Mouse (Mus musculus): Measurements from ENCODE around the gene Gm20388.

Gene Gm20388

DNA sequence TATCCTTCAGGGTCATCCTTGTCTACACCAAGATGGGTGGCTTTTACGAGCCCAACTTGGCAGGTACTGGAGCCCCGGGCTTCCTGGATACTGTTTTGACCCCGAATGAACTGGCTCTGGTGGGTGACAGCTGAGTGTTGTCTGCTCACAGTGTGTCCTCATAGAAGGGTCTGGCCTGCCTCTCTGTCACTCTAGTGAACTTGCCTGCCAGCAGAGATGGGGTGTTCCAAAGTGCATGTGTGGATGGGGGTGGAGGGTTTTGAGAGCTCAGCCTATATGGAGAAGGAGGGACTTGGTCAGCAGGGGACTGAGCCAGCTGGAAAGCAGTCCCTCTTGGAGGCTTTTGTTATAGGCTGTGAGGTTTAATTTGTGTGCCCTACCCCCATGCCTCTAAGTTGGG is 291.9 kb downstream of the Gm20388 start:
- DNase-seq (ENCODE audit: low spot score in 2 of 2) = no peak

DNA sequence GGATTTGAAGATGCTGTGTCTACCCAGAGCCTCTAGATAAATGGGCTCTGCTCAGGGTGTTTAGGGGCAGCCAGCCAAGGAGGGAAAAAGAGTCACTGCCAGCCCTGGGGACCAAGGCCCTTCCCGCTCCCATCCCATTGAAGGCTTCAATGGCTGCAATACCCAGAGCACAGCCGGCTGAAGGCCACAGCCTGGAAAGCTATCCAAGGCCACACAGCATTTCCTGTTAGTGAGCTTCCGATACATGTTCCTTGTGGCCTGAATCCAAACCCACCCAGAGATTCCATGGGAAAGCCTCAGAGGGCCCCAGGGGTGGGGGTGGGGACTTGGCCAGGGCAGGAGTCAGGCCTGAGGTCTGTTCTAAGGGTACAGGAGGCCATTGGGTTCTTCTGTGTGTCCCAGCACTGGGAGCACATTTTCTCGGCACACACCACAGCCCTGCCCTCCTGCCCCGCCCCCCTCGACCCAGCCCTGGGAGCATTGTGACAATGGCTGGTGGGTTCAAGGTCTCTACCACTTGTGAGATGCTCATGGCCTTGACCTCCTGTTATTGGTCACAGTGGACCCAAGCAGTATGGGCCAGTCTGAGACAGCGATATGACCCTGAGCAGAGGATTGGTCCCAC is 294.2 kb downstream of the Gm20388 start:
- DNase-seq (ENCODE audit: low spot score in 2 of 2) = no peak

DNA sequence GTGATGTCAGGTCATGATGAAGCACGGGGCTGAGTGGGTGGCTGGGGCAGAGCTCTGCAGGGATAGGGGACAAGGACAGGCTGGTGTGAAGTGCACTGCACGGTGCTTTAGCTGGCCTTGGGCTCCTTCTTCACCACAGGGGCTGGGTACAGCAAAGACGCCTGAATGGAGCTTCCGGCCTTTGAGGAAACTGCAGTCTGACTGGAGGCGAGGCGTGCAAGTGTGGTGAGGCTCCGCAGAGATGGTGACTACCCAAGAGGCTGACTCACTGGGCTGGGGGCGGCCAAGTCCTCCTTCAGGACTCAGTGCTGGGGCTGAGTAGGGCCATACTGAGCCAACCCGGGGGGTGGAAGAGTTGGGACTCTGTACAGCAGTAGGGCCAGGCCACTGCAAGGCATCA is 295.3 kb downstream of the Gm20388 start:
- DNase-seq (ENCODE audit: low spot score in 2 of 2) = no peak

DNA sequence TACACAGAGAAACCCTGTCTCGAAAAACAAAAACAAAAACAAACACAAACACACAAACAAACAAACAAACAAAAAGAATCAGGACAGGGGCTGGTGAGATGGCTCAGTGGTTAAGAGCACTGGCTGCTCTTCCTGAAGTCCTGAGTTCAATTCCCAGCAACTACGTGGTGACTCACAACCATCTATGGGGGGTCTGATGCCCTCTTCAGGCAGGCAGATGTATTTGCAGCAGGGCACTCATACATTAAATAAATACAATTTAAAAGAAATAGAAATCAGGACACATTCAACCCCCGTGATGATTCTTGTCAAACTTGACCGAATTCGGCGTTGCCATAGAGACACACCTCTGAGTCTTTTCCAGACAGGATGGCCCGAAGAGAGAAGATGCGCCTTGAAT is 296.7 kb downstream of the Gm20388 start:
- DNase-seq (ENCODE audit: low spot score in 2 of 2) = no peak

DNA sequence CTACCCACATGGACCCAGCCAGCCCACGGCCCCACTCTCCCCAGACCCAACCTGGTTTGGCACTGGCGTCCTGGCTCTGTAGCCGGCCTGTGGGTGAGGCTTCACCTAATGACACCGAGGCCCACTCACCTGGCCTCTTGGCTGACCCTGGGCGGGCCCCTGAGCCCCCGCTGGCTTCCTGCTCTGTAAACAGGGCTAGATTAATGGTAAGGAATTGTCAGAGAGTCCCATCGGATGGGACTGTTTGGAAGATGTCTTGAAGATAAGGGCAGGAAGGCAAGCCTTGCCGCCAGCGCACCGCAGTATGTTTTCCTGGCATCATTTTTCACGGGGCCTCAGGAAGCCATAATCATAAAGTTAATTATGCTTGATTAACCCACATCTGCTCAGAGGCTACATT is 297.5 kb downstream of the Gm20388 start:
- no peak for DNase-seq (ENCODE audit: low spot score in 2 of 2)

DNA sequence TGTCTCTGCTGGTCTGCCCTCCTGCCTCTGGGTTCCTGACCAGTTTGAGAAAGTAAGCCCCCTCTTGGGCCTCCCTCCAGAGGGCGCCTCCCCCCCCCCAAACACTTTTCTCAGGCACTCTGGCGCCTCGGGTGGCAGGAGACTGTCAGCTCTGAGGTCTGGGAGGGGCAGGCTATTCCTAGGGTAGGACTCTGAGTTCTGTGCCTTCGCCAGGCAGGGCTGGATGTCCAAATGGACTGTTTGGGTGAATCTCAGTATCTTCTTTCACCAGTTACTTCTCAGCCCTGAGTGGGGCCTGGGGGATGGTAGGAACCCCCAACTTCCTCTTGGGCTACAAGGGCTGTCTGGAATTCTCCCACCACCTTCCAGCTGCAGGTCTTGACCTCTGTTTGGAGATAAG is 300.7 kb downstream of the Gm20388 start:
- DNase-seq (ENCODE audit: low spot score in 2 of 2) = no peak

DNA sequence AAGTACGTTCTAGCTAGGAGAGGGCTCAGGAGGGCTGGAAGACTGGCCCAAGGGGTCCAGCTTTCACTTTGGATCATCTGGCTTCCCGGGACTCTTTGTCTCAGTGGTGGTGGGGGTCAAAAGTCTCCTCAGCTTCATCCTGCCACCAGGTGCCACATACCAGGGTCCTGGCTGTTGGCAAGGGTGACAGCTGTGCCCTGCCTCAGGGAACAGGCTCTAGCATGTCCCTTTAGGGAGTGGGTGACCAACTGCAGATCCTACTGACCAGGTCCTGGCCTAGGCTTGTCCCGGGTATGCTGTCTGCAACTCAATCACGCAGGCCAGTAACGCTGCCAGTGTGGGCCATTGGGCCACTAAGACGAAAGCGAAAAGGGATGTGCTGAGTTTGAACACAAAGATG is 302.0 kb downstream of the Gm20388 start:
- DNase-seq (ENCODE audit: low spot score in 2 of 2) = no peak

DNA sequence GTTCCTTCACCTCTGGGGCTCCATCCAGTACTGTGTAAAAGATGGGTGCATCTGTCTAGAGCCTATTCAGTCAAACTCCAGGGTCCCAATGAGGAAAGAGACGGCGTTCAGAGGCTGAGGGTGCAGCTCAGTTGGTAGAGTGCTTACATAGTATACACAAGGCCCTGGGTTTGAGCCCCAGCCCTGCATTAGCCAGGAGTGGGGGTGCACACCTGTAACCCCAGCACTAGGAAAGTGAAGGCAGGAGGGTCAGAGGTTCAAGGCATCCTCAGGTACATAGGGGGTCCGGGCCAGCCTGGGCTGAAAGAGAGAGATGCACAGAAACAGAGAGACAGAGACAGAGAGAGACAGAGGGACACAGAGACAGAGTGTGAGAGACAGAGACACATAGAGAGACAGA is 302.6 kb downstream of the Gm20388 start:
- DNase-seq (ENCODE audit: low spot score in 2 of 2) = no peak

DNA sequence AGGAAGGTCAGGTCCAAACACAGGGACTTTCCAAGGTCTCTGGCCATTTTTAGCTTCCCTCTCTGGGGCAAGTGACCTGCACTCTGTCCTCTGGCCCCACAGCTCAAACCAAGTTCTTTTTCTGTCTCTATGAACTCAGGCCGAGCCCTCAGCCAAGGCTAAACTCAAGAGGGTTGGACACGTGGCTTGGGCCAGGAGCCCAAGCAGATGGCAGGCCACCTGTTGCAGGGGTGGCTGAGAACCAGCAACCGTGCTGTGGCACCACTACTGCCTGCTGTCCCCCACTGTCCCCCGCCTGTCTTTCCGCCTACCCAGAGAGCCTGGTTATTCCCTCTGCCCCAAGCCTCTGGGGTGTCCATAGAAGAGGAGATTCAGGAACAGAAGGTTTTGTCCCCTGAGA is 303.3 kb downstream of the Gm20388 start:
- DNase-seq (ENCODE audit: low spot score in 2 of 2) = no peak

DNA sequence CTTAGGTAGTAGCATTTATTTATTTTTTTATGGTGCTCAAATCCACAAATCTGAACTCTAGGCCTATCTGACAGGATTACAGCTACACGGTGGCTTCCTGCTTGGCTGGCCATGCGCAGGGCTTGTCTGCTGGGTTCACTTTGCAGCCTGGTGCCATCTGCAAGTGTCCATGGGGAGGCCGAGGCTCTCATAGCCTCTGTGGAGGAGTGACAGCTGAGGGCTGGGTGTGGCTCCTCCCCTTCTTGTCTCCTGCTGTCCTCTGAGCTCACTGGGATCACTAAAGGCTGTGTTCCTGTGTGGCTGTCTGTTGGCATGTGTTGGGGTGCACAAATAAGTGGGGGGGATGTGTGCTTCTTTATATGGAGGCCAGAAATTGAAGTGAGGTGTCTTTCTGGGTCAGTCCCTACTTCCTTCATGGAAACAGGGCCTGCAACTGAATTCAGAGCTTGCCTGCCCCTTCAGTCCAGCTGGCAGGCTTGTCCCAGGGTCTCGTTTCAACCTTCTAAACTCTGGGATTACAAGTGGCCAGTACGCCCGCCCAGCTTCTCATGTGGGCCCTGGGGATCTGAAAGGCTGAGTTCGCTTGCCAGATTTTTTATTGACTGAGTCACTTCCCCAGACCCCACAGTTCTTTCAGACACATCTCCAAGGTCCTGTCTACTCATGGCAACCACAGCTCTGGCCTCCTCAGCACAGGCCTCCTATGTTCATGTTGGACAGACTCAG is 304.9 kb downstream of the Gm20388 start:
- no peak for DNase-seq (ENCODE audit: low spot score in 2 of 2)

DNA sequence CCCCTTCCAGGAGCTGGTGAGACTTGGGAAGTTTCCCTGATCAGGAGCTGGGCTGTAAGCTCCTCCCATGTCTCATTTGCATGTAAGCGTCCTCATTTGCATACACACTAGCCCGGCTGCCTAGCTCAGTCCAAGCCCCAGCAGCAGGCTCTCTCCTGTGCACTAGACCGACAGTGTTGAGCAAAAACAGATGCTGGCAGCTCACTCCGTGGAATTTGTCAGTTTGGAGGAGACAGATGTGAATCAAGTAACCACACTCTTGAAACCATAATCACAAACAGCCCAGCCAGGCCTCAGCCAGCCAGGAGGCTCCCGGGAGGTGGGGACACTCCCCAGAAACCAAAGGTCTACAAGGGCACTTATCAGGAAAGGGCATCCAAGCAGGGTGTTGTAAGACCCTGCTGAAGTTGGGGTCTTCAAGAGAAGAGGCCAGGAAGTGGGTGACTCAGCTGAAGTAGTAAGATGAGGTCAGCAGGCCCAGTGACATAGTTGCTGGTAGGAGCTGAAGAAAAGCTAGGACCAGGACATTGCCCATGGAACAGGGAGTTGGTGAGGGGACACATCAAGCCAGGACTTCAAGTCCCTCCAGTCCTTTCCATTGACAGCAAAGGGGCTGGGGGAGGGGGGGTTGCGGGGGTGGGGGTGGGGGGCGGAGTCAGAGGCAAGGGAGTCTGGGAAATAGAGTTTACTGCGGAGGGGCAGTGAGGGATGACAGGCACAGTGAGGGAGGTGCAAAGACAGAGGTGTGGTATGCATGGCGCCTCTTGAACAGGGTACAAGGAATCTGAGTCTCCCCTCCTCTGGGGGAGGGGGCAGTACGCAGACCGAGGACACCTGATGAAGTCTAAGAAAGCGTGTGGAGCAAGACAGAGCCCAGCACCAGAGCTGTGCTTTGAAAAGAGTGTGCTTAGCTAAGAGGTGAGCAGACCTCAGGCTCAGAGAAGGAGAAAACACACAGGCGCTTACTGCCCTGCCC is 306.5 kb downstream of the Gm20388 start:
- no peak for DNase-seq (ENCODE audit: low spot score in 2 of 2)

DNA sequence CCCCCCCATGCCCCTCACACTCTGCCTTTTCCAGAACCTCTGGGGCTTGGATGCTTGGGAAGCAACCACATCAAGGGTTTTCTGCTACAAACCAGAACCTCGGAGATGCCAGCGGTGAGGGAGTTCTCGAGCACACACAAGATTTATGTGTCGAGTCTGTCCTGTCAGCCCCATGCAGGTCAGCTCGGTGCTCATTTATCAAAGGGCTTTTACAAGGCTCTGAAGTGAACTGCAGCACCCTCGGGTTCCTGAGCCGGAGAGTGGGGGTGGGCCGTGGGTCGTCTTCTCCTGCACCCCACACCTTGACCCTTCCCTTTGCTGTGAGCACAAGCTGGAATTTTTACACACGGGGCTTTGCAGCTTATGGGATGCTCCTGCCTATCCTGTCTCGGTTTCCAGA is 311.9 kb downstream of the Gm20388 start:
- DNase-seq (ENCODE audit: low spot score in 2 of 2) = no peak

DNA sequence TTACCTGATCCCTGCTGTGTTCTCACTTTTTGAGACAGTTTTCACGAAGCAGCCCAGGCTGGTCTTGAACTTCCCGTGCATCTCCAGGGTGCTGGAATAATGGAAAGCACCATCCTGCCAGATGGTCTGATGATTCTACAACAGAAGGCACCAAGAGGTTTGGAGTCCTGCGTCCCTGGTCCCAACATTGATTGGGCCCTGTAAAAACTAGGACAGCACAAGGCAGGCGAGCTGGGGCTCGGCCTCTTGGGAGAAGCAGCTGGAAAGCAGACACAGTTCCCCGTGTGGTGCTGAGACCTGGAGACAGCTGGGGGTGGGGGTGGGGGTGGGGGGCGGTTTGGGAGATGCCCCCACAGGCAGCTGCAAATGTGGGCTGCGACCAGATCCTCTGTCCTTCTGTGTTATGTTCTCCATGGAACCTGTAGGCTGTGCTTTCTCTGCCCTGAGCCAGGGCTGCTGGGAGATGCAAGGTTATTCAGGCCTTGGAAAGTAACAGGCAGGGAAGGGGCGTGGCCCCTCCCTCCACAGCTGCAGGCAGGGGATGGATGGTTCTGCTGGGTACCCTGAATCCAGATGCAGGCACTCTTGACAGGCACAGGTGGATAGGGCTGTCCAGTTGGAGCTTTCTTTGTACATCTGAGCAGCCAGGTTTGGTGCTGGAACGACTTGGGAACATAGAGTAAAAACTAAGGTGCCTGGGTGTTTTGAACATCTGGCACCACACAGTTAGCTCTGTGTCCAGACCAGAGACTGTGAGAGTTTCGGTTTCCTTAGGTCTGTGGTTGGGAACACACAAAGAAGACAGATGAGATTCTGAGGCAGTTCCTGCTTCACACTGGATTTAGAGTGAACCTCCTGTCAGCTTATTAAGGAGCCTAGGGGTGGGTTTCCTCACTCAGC is 314.1 kb downstream of the Gm20388 start:
- no peak for DNase-seq (ENCODE audit: low spot score in 2 of 2)

DNA sequence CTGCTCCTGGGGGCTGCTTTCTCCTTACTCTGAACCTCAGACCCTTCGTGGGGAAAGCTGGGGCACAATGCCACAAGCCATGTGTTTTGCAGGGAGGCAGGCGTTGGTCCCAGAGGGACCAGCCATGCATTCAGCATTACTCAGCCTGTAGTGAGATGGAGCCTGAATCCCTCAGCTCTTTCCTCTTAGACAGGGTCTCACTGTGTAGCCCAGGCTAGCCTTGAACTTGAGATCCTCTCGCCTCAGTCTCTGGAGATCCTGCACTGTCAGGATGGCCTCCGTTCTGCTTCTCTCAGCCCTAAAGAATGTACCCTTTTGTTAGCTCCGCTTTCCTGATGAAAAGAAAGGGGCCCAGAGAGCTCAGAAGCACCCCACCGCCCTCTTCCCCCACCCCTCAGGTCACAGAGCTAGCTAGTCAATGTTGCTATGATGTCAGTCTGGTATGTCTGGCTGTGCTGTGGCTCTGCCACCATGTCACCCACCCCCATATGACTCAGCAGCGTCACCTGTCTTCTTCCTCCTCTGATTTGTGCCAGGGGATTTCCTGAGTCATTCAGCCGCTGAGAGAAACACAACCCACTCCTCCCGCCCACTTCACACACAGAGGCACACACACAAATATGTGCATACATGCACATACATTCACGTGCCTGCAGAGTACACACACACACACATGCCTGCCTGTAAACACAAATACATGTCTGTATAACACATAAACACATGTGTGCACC is 314.9 kb downstream of the Gm20388 start:
- DNase-seq (ENCODE audit: low spot score in 2 of 2) = peak; percentile 81 to 85

DNA sequence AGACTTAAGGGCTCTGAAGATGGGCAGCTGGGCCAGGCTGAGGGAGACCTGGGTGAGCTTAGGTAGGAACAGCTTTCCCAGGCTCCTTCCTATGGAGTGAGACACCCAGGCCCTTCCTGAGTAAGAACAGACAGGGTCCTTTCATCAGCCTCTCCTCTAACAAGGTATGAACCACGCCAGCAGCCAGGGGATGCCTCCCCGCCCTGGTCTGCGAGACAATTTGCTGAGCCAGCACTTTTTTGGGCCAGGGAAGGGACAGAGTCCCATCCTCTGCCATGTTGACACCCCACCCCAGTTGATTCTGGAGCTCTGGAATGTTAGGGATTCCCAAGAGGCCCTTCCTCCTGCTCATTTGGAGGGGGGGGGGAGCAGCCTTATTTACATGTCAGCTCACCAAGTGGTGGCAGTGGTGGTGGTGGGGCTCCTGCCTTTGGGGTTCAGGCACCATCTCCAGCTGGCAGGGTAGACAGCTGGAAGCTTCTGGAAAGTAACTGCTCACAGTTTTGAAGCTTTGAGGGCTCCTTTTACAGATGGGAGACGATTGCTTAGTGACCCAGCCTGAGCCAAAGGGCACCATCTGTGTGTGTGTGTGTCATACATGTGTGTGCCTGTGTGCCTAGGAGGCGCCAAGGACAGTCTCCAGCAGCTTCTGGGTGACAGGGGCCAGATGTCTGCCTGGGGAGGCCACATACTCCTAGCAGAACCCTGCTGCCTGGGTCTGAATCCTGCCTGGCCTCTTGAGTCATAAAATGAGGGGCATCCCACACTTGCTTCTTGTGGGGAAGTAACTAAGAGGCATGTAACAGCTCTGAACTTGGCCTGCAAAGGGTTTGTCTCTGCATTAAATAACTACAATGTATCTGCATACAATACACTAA is 316.3 kb downstream of the Gm20388 start:
- DNase-seq (ENCODE audit: low spot score in 2 of 2) = no peak

DNA sequence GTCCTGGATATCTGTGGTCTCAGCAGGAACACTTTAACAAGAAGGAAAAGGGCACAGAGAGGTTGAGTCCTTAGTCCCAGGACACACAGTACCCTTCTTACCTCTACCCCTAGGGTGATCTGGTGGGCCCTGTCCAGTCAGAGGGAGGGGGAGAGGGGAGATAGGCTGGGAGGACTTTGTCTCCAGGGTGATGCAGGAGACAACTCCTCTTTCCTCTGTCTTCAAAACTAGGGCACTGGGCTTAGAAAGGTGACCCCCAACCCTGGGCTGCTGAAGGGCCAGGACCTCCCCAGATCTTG is 316.9 kb downstream of the Gm20388 start:
- DNase-seq (ENCODE audit: low spot score in 2 of 2) = no peak

DNA sequence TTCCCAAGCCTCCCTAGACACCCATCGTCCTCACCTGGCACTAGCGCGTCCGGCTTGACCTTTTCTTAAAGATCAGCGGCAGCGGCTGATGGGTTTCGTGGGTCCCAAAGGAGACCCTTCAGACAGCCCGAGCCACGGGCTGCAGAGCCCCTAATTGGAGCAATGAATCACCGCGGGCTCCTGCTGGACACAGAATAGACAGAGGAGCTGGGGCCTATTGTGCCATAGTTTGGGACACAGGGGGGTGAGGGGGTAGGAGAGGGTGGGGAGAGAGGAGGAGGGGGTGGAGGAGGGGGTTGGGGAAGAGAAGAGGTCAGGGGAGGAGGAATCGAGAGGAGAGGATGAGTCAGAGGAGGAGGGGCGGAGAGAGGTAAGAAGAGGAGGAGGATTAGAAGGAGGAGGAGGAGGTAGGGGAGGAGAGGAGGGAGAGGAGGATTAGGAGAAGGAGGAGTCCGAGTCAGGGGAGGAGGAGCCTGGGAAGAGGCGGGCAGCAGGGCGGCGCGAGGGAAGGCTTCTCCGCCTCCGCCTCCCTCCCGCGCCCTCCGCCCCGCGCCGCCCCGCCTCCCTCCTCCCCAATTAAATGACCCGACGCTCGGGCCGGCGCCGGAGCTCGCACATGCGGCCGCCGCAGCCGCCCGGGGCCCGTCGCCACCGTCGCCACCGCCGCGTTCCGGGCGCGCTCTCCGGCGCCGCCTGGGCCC is 317.4 kb downstream of the Gm20388 start, which contains the start of gene Gse1:
TSS of gene Gse1 (plus strand) at position 566 of the 701 bp plus-strand sequence.
- DNase-seq (ENCODE audit: low spot score in 2 of 2) = peak in 1 of 2 experiments; percentile 64

DNA sequence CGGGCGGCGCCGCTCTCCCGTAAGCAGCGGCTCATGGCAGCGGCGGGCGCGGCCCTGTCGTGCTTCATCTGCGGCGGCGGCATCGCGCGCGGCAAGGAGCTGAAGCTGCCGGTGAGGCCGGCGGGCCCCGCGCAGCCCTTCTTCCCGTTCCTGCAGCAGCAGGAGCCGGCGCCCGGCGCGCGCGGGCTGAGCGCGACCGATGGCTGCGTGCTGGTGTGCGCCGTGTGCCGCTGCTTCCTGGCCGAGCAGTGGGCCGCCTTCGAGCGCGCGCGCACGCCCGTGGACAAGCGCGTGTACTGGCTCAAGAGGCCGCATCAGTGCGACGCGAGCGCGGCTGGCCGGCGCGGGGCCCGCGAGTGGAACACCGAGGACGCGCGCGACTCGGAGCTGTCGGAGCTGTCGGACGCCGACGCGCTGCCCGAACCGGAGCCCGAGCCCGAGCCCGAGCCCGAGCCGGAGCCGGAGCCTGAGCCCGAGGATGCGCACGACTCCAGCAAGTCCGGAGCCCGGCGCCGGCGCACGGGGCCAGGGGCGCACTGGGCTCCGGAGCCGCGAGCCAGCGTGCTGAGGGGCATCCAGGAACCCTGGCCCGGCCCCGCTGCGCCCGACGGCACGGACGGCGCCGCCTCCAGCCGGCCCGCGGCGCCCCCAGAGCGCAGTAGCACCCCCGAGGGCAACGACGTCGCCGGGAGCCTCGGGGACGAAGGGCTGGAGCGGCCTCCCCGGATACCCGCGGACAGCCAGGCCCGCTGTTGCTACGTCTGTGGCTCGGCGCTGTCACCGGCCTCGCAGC is 318.3 kb downstream of the Gm20388 start:
- peak; percentile 45 to 46 for DNase-seq (ENCODE audit: low spot score in 2 of 2)

DNA sequence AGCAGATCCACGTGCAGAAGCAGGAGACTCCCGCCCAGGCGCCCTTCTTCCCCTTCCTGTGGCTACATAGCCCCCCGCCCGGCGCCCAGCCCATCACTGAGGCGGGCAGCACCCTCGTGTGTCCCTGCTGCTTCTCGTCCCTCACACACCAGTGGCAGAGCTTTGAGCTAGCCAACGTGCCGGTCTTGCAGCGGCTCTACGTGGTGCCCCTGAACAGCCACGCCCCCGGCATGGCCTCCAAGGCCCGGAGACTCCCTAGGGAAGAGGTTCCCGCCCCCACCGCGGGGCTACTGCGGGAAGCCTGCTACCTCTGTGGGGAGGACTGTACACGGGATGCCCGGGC is 318.9 kb downstream of the Gm20388 start:
- DNase-seq (ENCODE audit: low spot score in 2 of 2) = no peak

All from right cerebral cortex, postnatal 36 days (tissue).